Mouse (Mus musculus) heart, embryonic 15.5 days (tissue): ENCODE results near the gene Myl7. TPM values are rescaled to one million over a fixed set of nuclear protein-coding genes. Genes with fewer than 3 reads are reported as not detected.

Source experiments
- ATAC-seq: fragments of 200-750 bp; cut with Nextera tagmentation; replicated peaks from 2 replicates; pipeline ENCODE4 v1.8.0; 2017; ENCODE audit warnings: low read depth, moderate TSS enrichment; ENCODE audit not compliant: insufficient number of reproducible peaks, insufficient read depth, low FRiP score
- H3K27ac ChIP-seq: fragments of 300-500 bp; sonication (generic); 2 replicates; pipeline ENCODE4 v1.5.1; 2015; ENCODE audit warnings: mild to moderate bottlenecking, inconsistent platforms
- H3K27me3 ChIP-seq: fragments of 300-500 bp; sonication (generic); 2 replicates; pipeline ENCODE4 v1.6.1; 2015; ENCODE audit warnings: inconsistent platforms
- H3K36me3 ChIP-seq: fragments of 300-500 bp; sonication (generic); 2 replicates; pipeline ENCODE4 v1.6.1; 2015; ENCODE audit warnings: mild to moderate bottlenecking, inconsistent platforms
- H3K4me1 ChIP-seq: fragments of 300-500 bp; sonication (generic); replicated peaks from 2 replicates; pipeline ENCODE4 v1.6.1; 2015; ENCODE audit warnings: inconsistent platforms
- H3K4me2 ChIP-seq: fragments of 300-500 bp; sonication (generic); 2 replicates; pipeline ENCODE4 v1.6.1; 2015; ENCODE audit warnings: inconsistent platforms, mild to moderate bottlenecking, moderate library complexity
- H3K4me3 ChIP-seq: fragments of 300-500 bp; sonication (generic); 2 replicates; pipeline ENCODE4 v1.5.1; 2015; ENCODE audit warnings: mild to moderate bottlenecking, inconsistent platforms
- H3K9ac ChIP-seq: fragments of 300-500 bp; sonication (generic); 2 replicates; pipeline ENCODE4 v1.6.1; 2015; ENCODE audit warnings: mild to moderate bottlenecking, inconsistent platforms
- H3K9me3 ChIP-seq: fragments of 300-500 bp; sonication (generic); replicated peaks from 2 replicates; pipeline ENCODE4 v1.6.1; 2016; ENCODE audit warnings: inconsistent platforms
- WGBS: fragments of 180-500 bp; shearing (Covaris S2); methylation state at CpG from one replicate; pipeline ENCODE4 v1.1.7; 2015; ENCODE audit warnings: mixed read lengths; 5-methylcytosine and 5-hydroxymethylcytosine counted together
- polyA plus RNA-seq: library from polyadenylated mRNA; unstranded; fragments of >200 nt; fragmentation: Nextera tagmentation; extraction: Ambion mirVana; gene quantifications from 2 replicates; pipeline ENCODE4 v1.2.1, GENCODE M21; 2015

Myl7 gene
- polyA plus RNA-seq, 1 experiment from 2014 or later = 4,168 TPM

GRCm38 (mm10) chr11:5867196-5867595 lies 31.4 kb downstream of the Myl7 start:
- H3K9ac ChIP-seq = no peak overlapping the region
- WGBS = 85% methylated on average over 2 of the region's 2 CpGs
- 0 out of 2 replicates have a peak, but pooled peaks cover 3% of the 10 kb centered on the region for H3K27me3 ChIP-seq
- no peaks in the 10 kb centered on the region for H3K9me3 ChIP-seq
- H3K4me2 ChIP-seq = no peak overlapping the region
- H3K4me3 ChIP-seq = no peak overlapping the region
- no peak overlapping the region for H3K27ac ChIP-seq
- peaks cover 25% of the 10 kb centered on the region for H3K36me3 ChIP-seq
- peaks cover 10% of the 10 kb centered on the region for H3K4me1 ChIP-seq
- ATAC-seq = no peak

DNA sequence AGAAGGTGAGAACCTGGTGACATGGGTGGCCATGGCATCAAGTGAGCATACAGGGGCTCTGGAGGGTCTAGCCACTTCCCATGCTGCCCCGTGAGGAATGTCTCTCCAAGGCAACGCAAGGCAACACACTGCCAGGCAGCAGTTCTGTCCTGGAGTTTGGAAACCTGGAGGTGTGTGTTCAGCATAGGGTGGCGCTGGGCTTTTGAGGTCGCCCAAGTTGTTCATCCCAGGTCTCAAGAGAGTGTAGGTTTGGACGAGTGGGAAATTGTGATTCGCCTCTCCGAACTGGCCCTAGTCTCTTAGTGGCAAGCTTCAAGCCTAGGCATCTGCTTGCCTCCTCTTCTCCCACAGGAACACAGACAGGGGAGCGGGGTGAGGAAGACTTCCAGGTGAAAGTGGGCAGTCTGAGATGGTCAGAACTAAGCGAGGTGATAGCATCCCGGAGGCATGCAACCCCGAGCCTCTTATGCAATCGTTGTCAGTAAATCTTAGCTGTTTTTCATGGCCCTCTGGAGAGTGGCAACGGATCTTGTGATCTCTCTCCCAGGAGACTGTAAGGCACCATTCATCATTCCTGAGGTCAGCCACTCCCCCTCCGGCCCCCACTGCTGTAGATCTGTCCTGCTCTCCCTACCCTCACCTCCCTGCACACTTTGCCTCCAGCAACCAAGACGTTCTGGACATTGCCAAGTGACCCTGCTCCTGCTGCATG lies 36.0 kb downstream of the Myl7 start:
- Histone ChIP-seq H3K4me1 (peaks cover 26% of the 10 kb centered on the region), H3K27me3 (0 out of 2 replicates have a peak, but pooled peaks cover 3% of the 10 kb centered on the region), H3K9me3 (no peaks in the 10 kb centered on the region), H3K4me2 (peak overlapping the region; percentile 83), H3K9ac (peak overlapping the region; percentile 64), H3K27ac (0 out of 2 replicates have a peak overlapping the region, but pooled peaks have one; percentile 12), H3K36me3 (no peaks in the 10 kb centered on the region), H3K4me3 (peak overlapping the region; percentile 54)
- ATAC-seq = 0 out of 2 replicates have a peak, but pooled peaks have one; percentile 14
- 12% methylated on average over 15 of the region's 15 CpGs for WGBS

GRCm38 (mm10) chr11:5861678-5862393 lies 36.7 kb downstream of the Myl7 start, which contains the start of gene Aebp1:
TSS of gene Aebp1 (plus strand) at chr11:5861947.
- H3K9me3 ChIP-seq = no peaks in the 10 kb centered on the region
- ATAC-seq = peak; percentile 45; the same call in 1 of the 2 replicates
- H3K9ac ChIP-seq = peak within 1 kb of the TSS; percentile 64
- peaks cover 27% of the 10 kb centered on the region for H3K4me1 ChIP-seq
- WGBS = 1% methylated on average over 57 of the region's 59 CpGs
- peak within 1 kb of the TSS; percentile 54 for H3K4me3 ChIP-seq
- H3K27ac ChIP-seq = 0 out of 2 replicates have a peak within 1 kb of the TSS, but pooled peaks have one; percentile 12
- 0 out of 2 replicates have a peak, but pooled peaks cover 3% of the 10 kb centered on the region for H3K27me3 ChIP-seq
- no peaks in the 10 kb centered on the region for H3K36me3 ChIP-seq
- peak within 1 kb of the TSS; percentile 83 for H3K4me2 ChIP-seq

- Histone ChIP-seq H3K36me3 (no peaks in the 10 kb centered on the region), H3K4me1 (peaks cover 39% of the 10 kb centered on the region), H3K27me3 (0 out of 2 replicates have a peak, but pooled peaks cover 3% of the 10 kb centered on the region), H3K4me3 (no peak overlapping the region), H3K27ac (no peak overlapping the region), H3K9me3 (no peaks in the 10 kb centered on the region), H3K4me2 (no peak overlapping the region), H3K9ac (no peak overlapping the region)
- WGBS = 53% methylated on average over 6 of the region's 6 CpGs
- no peak for ATAC-seq
Measured at GRCm38 (mm10) chr11:5860639-5861038, 37.9 kb downstream of the Myl7 start.

GRCm38 (mm10) chr11:5859883-5860550 lies 38.6 kb downstream of the Myl7 start:
- no peaks in the 10 kb centered on the region for H3K9me3 ChIP-seq
- H3K27ac ChIP-seq = no peak overlapping the region
- no peak overlapping the region for H3K9ac ChIP-seq
- no peak overlapping the region for H3K4me3 ChIP-seq
- H3K36me3 ChIP-seq = no peaks in the 10 kb centered on the region
- 0 out of 2 replicates have a peak, but pooled peaks cover 3% of the 10 kb centered on the region for H3K27me3 ChIP-seq
- H3K4me1 ChIP-seq = peaks cover 40% of the 10 kb centered on the region
- no peak overlapping the region for H3K4me2 ChIP-seq
- 77% methylated on average over 13 of the region's 13 CpGs for WGBS
- no peak for ATAC-seq

- H3K4me1 ChIP-seq = peaks cover 40% of the 10 kb centered on the region
- ATAC-seq = no peak
- H3K36me3 ChIP-seq = no peaks in the 10 kb centered on the region
- H3K4me3 ChIP-seq = no peak overlapping the region
- no peak overlapping the region for H3K4me2 ChIP-seq
- H3K9ac ChIP-seq = no peak overlapping the region
- no peaks in the 10 kb centered on the region for H3K9me3 ChIP-seq
- no peak overlapping the region for H3K27ac ChIP-seq
- WGBS = 81% methylated on average over 1 of the region's 1 CpGs
- 0 out of 2 replicates have a peak, but pooled peaks cover under 1% of the 10 kb centered on the region for H3K27me3 ChIP-seq
Measured at GRCm38 (mm10) chr11:5858723-5859122, 39.9 kb downstream of the Myl7 start.

DNA sequence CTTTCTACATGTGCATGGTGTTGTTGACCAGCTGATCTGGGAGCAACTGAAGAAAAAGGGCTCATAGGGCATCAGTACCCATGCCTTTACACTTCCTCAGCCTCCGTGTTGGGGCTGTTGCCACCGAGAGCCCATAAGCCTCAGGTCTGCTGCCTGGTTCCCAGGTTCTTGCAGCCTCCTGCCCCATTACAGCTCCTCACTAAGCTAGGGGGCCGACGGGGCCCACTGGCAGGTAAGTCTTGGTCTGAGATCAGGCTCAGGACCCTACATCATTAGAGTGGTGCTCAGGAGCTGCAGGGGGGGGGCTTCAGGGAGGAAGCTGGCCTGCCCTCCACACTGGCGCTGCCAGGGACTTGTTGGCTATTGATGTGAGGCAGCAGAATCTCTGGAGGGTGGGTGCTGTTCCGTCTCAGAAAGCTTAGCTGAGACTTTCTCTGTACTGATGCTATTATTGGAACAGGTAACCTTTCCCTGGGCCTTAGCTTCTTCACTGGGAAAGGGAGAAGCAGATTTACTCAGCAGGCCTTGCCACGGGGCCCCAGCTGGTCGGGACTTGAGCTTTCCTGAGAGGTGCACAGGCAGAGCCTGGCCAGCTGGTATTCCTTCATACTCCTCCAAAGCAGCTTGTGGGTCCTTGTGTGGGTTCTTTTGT lies 42.0 kb downstream of the Myl7 start:
- Histone ChIP-seq H3K27ac (peak overlapping the region; percentile 34; the same call in 1 of the 2 replicates), H3K4me3 (no peak overlapping the region), H3K9me3 (no peaks in the 10 kb centered on the region), H3K9ac (no peak overlapping the region), H3K27me3 (no peaks in the 10 kb centered on the region), H3K4me1 (peaks cover 35% of the 10 kb centered on the region), H3K4me2 (no peak overlapping the region), H3K36me3 (no peaks in the 10 kb centered on the region)
- 65% methylated on average over 8 of the region's 8 CpGs for WGBS
- ATAC-seq = no peak

- Histone ChIP-seq H3K9ac (no peak overlapping the region), H3K9me3 (no peaks in the 10 kb centered on the region), H3K4me3 (no peak overlapping the region), H3K36me3 (no peaks in the 10 kb centered on the region), H3K4me1 (peaks cover 34% of the 10 kb centered on the region), H3K4me2 (no peak overlapping the region), H3K27me3 (no peaks in the 10 kb centered on the region), H3K27ac (no peak overlapping the region)
- no peak; the same call in 1 of the 2 replicates for ATAC-seq
- WGBS = 28% methylated on average over 7 of the region's 7 CpGs
Measured at GRCm38 (mm10) chr11:5855902-5856301, 42.7 kb downstream of the Myl7 start.

DNA sequence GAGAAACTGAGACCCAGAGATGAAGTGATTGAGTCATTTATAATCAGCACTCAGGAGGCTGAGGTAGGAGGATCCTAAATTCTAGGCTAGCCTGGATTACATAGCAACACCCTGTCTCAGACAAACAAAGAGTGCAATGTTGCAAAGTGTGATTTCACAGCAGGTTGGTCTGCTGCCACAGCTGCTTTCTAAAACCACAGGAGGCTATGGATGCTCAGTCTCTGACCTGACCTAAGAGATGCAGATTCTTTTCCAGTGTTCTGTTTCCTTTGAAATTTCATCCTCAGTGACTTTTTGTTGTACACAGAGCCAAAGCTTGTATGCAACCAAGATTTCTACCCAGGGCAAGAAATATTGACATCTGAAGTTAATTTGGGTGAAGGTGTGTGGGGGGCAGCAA lies 43.1 kb downstream of the Myl7 start:
- H3K27me3 ChIP-seq = no peaks in the 10 kb centered on the region

DNA sequence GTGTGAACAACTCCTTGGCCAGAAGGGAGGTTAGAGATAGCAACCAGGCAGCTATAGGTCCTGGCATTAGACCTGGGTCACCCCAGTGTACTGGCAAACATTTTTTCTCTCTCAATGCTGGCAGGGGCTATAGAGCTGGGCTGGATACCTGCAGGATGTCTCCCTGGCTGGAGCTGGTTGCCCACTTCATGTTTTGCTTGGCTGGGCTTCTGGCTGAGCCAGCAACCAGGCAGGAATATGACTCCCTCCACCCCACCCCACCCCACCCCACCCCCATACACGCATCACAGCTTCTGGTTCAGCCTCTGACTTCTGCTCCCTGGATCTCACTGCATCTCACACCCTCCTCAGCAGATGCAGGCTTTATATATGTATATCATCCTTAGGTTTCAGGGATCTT lies 46.3 kb downstream of the Myl7 start:
- peaks cover 46% of the 10 kb centered on the region for H3K4me1 ChIP-seq
- WGBS = 23% methylated on average over 1 of the region's 1 CpGs
- no peaks in the 10 kb centered on the region for H3K9me3 ChIP-seq
- no peaks in the 10 kb centered on the region for H3K36me3 ChIP-seq
- no peak overlapping the region for H3K9ac ChIP-seq
- no peak overlapping the region for H3K4me3 ChIP-seq
- no peak overlapping the region for H3K27ac ChIP-seq
- ATAC-seq = no peak
- H3K4me2 ChIP-seq = no peak overlapping the region
- H3K27me3 ChIP-seq = no peaks in the 10 kb centered on the region

More for the DNA sequence above, 43.1 kb downstream of the Myl7 start:
- Histone ChIP-seq H3K9ac (no peak overlapping the region), H3K4me2 (no peak overlapping the region), H3K4me3 (no peak overlapping the region), H3K27ac (no peak overlapping the region), H3K36me3 (no peaks in the 10 kb centered on the region), H3K9me3 (no peaks in the 10 kb centered on the region), H3K4me1 (peaks cover 33% of the 10 kb centered on the region)
- ATAC-seq = no peak
